Mouse (Mus musculus) CD4-positive, CD25-positive, alpha-beta regulatory T cell, adult 4 months (primary cell): ENCODE data around the gene Olfr480. TPM values are rescaled to one million over a fixed set of nuclear protein-coding genes. Genes with fewer than 3 reads are reported as not detected.

Experiments
- ATAC-seq: one replicate; pipeline ENCODE4 v1.8.0; 2017
- polyA plus RNA-seq, 2 experiments: library from polyadenylated mRNA; unstranded; fragments of 100-300 nt; shearing (Covaris generic); gene quantifications; one replicate each; pipeline ENCODE4 v1.2.1; 2017

Gene Olfr480
- not detected for polyA plus RNA-seq

GRCm38 (mm10) chr7:108067246-108067645 is at the start of gene Olfr480:
Gene Olfr480 (minus strand): TSS chr7:108067346.
- ATAC-seq, result no peak

- no peak for ATAC-seq
These were observed 33.4 kb upstream of the Olfr480 start, which contains the start of gene Olfr483 for GRCm38 (mm10) chr7:108100549-108100948. Gene Olfr483 (plus strand): TSS chr7:108100849.

- ATAC-seq, result no peak
These were observed 30.3 kb upstream of the Olfr480 start, which contains the start of gene Olfr482 for GRCm38 (mm10) chr7:108097486-108097885. Gene Olfr482 (minus strand): TSS chr7:108097586.

- ATAC-seq, result no peak
These were observed 12.4 kb upstream of the Olfr480 start, which contains the start of gene Olfr481 for GRCm38 (mm10) chr7:108079555-108079954. Gene Olfr481 (plus strand): TSS chr7:108079855.

- ATAC-seq, result no peak
These were observed 16.8 kb downstream of the Olfr480 start, which contains the start of gene Olfr479 for GRCm38 (mm10) chr7:108050393-108050792. Gene Olfr479 (plus strand): TSS chr7:108050693.

- ATAC-seq, result no peak
These were observed 33.3 kb downstream of the Olfr480 start, which contains the start of gene Olfr478 for GRCm38 (mm10) chr7:108033889-108034288. Gene Olfr478 (minus strand): TSS chr7:108033989.

Other genes starting within 250 kb of the Olfr480 start
- not detected for gene Olfr469, start 241.8 kb downstream of the Olfr480 start, polyA plus RNA-seq
- under 1 TPM; 0.47 to 0.58 TPM for gene Olfr470, start 219.9 kb downstream of the Olfr480 start, polyA plus RNA-seq
- gene Olfr472, start 169.4 kb downstream of the Olfr480 start, polyA plus RNA-seq, result under 1 TPM in 1 of 2 experiments, not detected in 1; 0.09 TPM
- not detected for gene Olfr473, start 136.9 kb downstream of the Olfr480 start, polyA plus RNA-seq
- gene Olfr474, start 112.7 kb downstream of the Olfr480 start, polyA plus RNA-seq, result not detected
- not detected for gene Olfr476, start 102.5 kb downstream of the Olfr480 start, polyA plus RNA-seq
- not detected for gene Olfr477, start 80.7 kb downstream of the Olfr480 start, polyA plus RNA-seq
- not detected for gene Olfr478, start 33.4 kb downstream of the Olfr480 start, polyA plus RNA-seq
- gene Olfr479, start 16.7 kb downstream of the Olfr480 start, polyA plus RNA-seq, result under 1 TPM in 1 of 2 experiments, not detected in 1; 0.15 TPM
- gene Olfr481, start 12.5 kb upstream of the Olfr480 start, polyA plus RNA-seq, result under 1 TPM in 1 of 2 experiments, not detected in 1; 0.16 TPM
- gene Olfr482, start 30.2 kb upstream of the Olfr480 start, polyA plus RNA-seq, result not detected
- gene Olfr483, start 33.5 kb upstream of the Olfr480 start, polyA plus RNA-seq, result not detected
- gene Olfr484, start 60.1 kb upstream of the Olfr480 start, polyA plus RNA-seq, result not detected
- gene Olfr485, start 92.5 kb upstream of the Olfr480 start, polyA plus RNA-seq, result not detected
- gene Olfr486, start 105.4 kb upstream of the Olfr480 start, polyA plus RNA-seq, result not detected
- gene Olfr487, start 147.3 kb upstream of the Olfr480 start, polyA plus RNA-seq, result not detected
- not detected for gene Olfr488, start 191.0 kb upstream of the Olfr480 start, polyA plus RNA-seq
- not detected for gene Olfr490, start 221.6 kb upstream of the Olfr480 start, polyA plus RNA-seq
- not detected for gene Olfr491, start 246.1 kb upstream of the Olfr480 start, polyA plus RNA-seq